Comparison of ENCODE assay signal across 9 mouse cellular contexts in the genomic region with DNA sequence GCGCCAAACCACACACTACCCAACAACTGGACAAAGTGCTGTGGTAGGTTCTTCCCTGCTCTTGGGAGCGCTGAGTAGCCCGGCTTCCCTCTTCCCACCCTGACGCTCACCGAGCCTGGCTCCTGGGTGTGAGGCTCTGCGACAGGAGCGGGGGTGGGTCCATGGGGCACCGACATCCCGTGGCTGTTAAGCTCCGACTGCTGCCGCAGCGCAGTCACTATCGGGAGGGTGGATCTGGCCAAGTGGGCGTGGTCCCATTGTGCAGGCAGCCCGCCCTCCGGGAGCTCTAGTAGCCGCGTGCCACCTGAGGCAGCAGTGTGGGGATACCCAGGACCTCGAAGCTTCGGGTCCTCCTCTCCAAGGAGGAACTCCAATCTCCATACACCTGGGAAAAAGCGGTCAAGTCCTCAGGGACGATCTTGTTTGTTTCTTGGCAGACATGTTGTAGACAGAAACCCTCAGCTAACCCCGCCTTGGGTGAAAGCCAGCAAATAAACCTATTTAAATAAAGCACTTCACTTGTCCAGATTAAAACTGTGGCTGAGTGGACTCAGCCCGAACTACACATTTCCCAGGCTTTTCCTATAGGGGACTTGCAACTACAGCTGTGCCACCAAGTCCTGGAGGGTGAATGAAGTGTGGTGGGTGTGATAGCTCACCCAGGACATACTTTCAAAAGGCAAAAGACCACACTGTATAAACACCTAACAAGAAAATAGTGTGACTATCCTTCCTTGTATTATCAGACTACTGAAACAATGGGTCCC. TPM values are rescaled to one million over a fixed set of nuclear protein-coding genes. Genes with fewer than 3 reads are reported as not detected.
DNase-seq lines count a peak whose midpoint lies in the region; ATAC-seq and TF ChIP-seq lines count a peak whose summit lies in the region.
"Had no signal": no experiment of that assay in that cellular context is flagged by ENCODE, and none has a peak within 500 bp of the region (broad histone marks: within the 10 kb centered on the region; RNA-seq: fewer than 3 reads in every experiment).

Gene Mfsd2b (minus strand): TSS at position 199 of the 767 bp plus-strand sequence.

- H3K4me3 ChIP-seq in ES-E14 (ENCODE audit: insufficient read depth in 1 of 2, low read depth in 1 of 2, low read length in 2 of 2, poor library complexity in 1 of 2, severe bottlenecking in 1 of 2) = peak within 1 kb of the TSS; percentile 27 to 33; a peak in 2 of 4 replicates
- H3K4me3 ChIP-seq in forebrain, embryonic 10.5 days = peak within 1 kb of the TSS; percentile 53
- peak within 1 kb of the TSS; percentile 29 for H3K4me3 ChIP-seq in lung, embryonic 15.5 days

- no peaks in the 10 kb centered on the region for H3K36me3 ChIP-seq in ES-E14 (ENCODE audit: control insufficient read depth, insufficient read depth, low read length, poor library complexity, severe bottlenecking)
- H3K36me3 ChIP-seq in forebrain, embryonic 10.5 days (replicated peaks) = peaks cover 12% of the 10 kb centered on the region
- peaks cover 5% of the 10 kb centered on the region; the same call in 1 of the 2 replicates for H3K36me3 ChIP-seq in lung, embryonic 15.5 days

- peak within 1 kb of the TSS; percentile 81 for H3K4me2 ChIP-seq in lung, embryonic 15.5 days

- no peaks in the 10 kb centered on the region for H3K9me3 ChIP-seq in ES-E14 (ENCODE audit: control insufficient read depth, insufficient read depth, low read depth, low read length)
- H3K9me3 ChIP-seq in forebrain, embryonic 10.5 days = no peaks in the 10 kb centered on the region
- H3K9me3 ChIP-seq in lung, embryonic 15.5 days = no peaks in the 10 kb centered on the region

- peak; percentile 72 for DNase-seq in ES-E14 (ENCODE audit: low read depth, low spot score)
- DNase-seq in c-Kit-positive CD71-negative TER-119-negative erythroid progenitor cells, embryonic 14.5 days (ENCODE audit: low read depth) = peak; percentile 67
- DNase-seq in forebrain, embryonic 10.5 days (ENCODE audit: extremely low spot score, low spot score) = peak; percentile 65
- DNase-seq in heart, postnatal 10 days = peak; percentile 71 to 78
- DNase-seq in kidney, postnatal 36 days = peak; percentile 83 to 89
- peak; percentile 52 for DNase-seq in ovary, adult 18-20 months (ENCODE audit: low spot score)
- peak; percentile 74 for DNase-seq in thymus, postnatal 0 days (ENCODE audit: low spot score)

- in situ Hi-C loops in ES-E14 (cut with MboI; ENCODE audit: low sequenced_read_pairs in 2 of 2, unreplicated experiment in 2 of 2) = no loop called here

- peaks cover 0 to 8% of the 10 kb centered on the region in 2 experiments; a peak in 2 of 4 replicates for H3K4me1 ChIP-seq in ES-E14 (ENCODE audit: control insufficient read depth in 2 of 2, insufficient read depth in 2 of 2, low read length in 2 of 2, poor library complexity in 1 of 2)
- peaks cover 11% of the 10 kb centered on the region for H3K4me1 ChIP-seq in forebrain, embryonic 10.5 days
- peaks cover 23% of the 10 kb centered on the region for H3K4me1 ChIP-seq in lung, embryonic 15.5 days

- H3K27ac ChIP-seq in ES-E14 (ENCODE audit: insufficient read depth, low read depth, low read length, poor library complexity, severe bottlenecking) = no peak within 1 kb of the TSS
- peak within 1 kb of the TSS; percentile 69 for H3K27ac ChIP-seq in forebrain, embryonic 10.5 days
- 0 out of 2 replicates have a peak within 1 kb of the TSS, but pooled peaks have one; percentile 30 for H3K27ac ChIP-seq in lung, embryonic 15.5 days
- H3K27ac ChIP-seq: macrophage had no signal

- ATAC-seq in lung, embryonic 15.5 days (ENCODE audit: borderline replicate concordance, extremely low read depth, low FRiP score, low TSS enrichment) = peak; percentile 89

- intact Hi-C loops in heart, postnatal 10 days (cut with DNase I) = no loop called here

- peak within 1 kb of the TSS; percentile 24; the same call in 1 of the 2 replicates for H3K9ac ChIP-seq in ES-E14 (ENCODE audit: insufficient read depth, low read depth, low read length, poor library complexity, severe bottlenecking)
- peak within 1 kb of the TSS; percentile 8; the same call in 1 of the 2 replicates for H3K9ac ChIP-seq in lung, embryonic 15.5 days

- WGBS in forebrain, embryonic 10.5 days = 4% methylated on average over 24 of the region's 24 CpGs
- WGBS in lung, embryonic 15.5 days = 1% methylated on average over 24 of the region's 24 CpGs

- peaks cover 25% of the 10 kb centered on the region for H3K27me3 ChIP-seq in forebrain, embryonic 10.5 days (ENCODE audit: poor library complexity, severe bottlenecking)
- no peaks in the 10 kb centered on the region for H3K27me3 ChIP-seq in lung, embryonic 15.5 days

TF ChIP-seq in ES-E14, 5 proteins besides CTCF, POLR2A, EP300 and RAD21:
- no peak for TF ChIP-seq HCFC1 (IDR thresholded peaks at IDR 0.05; ENCODE audit: borderline replicate concordance, insufficient read depth, low read length)
- TF ChIP-seq MAFK (IDR thresholded peaks at IDR 0.05; ENCODE audit: insufficient read depth, low read depth, low read length) = no peak
- no peak for TF ChIP-seq CHD2 (IDR thresholded peaks at IDR 0.05; ENCODE audit: low read depth, low read length)
- no peak for TF ChIP-seq ZNF384 (IDR thresholded peaks at IDR 0.05; ENCODE audit: low read depth, low read length)
- no peak for TF ChIP-seq ZC3H11A (IDR thresholded peaks at IDR 0.05; ENCODE audit: borderline replicate concordance, low read depth, low read length)

RNA-seq across cellular contexts. Expression of gene Mfsd2b, which starts in this region (rescaled TPM):
- total RNA-seq in ES-E14 (2012; rRNA removed) = 2.4 and 3.2 TPM in 2 replicates
- 3.7 and 4.8 TPM in 2 replicates for polyA plus RNA-seq in forebrain, embryonic 10.5 days (2016; fragmentation: Nextera tagmentation; extraction: Ambion mirVana)
- total RNA-seq in heart, postnatal 10 days (2021) = 1 to 10 TPM in 1 of 2 experiments, under 1 TPM in 1; 0.64 to 2.0 TPM
- 2.1 and 2.2 TPM in 2 replicates for polyA plus RNA-seq in lung, embryonic 15.5 days (2015; fragmentation: Nextera tagmentation; extraction: Ambion mirVana)
- 0.16 and 0.32 TPM in 2 replicates for polyA plus RNA-seq in thymus, postnatal 0 days (2015; fragmentation: Nextera tagmentation; extraction: Ambion mirVana)

Comparison
In these comparisons a context has a peak if more than half of its experiments do, and no peak if none do; other contexts are left out.
1. Peak in DNase-seq in thymus, postnatal 0 days; RNA of the gene not detected or under 1 TPM.